Mouse (Mus musculus) CH12F3 (cell line): ENCODE data around the gene Dab2.

Experiments
- in situ Hi-C: fragments of 300-500 bp; cut with MboI; formaldehyde crosslinking; loops from 2 replicates; pipeline ENCODE4 v1.14.3; 2020; ENCODE audit warnings: low sequenced_read_pairs

The Dab2 gene

DNA sequence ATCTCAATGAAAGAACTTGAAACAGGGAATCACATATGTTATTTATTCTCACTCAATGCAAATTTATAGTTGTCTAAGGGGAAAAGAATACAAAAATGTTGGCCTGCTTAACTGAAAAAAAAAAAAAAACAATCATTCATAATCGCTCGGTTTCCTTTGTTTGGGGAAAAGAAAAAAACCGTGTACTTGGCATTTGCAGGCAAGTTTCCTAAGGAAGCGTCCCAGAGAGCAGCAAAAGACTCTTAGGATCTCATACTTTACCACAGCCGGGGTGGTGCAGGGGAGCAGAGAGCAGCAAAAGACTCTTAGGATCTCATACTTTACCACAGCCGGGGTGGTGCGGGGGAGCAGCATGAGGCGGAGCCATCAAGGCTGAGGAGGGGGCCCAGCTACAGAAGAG, 161.8 kb downstream of the Dab2 start:
- in situ Hi-C loops: no loop called here

DNA sequence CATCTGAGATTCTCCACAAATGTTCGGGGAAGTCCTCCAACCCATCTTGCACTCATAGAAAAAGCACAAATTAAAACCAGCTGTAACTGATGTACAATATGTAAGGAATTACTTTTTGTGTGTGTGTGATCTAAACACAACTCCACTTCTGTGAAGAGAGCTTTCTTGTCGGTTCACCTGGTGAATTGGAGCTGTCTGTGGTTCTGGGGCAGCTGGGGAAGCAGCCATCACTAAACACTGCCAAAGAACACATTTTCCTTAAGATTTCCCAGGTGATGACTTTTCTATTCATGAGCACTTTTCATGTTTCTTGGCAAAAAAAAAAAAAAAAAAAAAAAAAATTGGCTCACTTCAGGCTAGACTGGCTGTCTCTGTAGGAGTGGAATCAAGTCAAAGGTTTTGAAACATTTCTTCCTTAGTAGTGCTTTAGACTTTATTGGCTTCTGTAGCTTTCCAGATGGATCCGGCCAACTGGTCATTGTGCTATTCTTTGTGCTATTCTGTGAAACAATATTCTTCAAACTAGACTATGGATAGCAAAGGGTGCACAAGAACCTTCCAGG, 163.9 kb downstream of the Dab2 start:
- in situ Hi-C loops: no loop called here

DNA sequence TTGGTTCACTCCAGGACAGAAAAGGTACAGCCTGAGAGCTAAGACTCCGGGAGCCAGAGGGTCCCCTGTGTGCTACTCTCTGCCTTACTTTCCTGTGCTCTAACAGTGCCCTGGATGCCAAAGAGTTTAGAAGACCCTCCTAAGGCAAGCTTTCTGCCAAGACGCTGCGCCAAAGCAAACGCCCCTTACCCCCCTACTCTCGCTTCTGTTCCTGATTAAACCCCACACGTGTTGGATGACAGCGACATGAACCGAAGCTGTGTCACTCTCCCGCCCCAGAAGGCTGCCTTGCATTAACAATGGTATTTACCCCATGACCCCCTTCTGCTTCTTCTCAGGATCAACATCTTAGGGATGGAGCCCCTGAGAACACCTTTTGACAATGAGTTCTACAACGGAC, 167.4 kb downstream of the Dab2 start:
- in situ Hi-C loops: no loop called here

DNA sequence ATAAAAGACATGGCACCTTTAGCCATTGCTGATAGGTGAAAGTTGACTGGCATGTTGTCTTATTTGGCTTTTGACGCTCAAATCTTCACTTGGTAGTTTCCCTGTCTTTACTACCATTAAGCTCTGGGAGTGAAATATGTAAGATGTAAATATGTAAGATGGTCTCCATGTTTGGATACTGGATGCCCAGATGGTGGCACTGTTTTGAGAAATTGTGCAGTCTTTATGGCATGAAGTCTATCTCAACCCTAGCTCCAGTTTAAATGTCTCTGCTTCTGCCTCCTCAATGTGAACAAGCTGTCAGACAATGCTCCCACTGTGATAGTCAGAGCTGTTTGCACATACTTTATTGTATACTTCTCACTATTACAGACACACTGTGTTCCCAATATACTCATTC, 169.3 kb downstream of the Dab2 start:
- in situ Hi-C loops: no loop called here

DNA sequence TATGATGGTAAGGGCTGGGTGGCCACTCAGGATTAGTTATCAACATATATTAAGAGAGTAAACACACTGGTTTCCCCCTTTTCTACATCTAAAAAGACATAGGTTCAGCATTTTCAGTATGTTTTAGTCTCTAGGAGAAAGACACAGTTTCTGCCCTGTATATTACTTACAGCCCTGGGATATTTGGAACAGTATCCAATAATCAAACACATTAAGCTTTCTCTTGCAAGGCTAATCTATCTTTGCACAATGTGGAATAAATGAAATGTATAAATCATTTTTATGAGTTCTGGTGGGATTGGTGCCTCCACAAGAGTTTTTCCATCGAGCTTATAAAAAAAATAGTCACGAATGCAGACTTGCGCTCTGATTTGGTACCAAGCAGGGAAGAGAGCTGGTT, 169.8 kb downstream of the Dab2 start:
- in situ Hi-C loops: no loop called here

DNA sequence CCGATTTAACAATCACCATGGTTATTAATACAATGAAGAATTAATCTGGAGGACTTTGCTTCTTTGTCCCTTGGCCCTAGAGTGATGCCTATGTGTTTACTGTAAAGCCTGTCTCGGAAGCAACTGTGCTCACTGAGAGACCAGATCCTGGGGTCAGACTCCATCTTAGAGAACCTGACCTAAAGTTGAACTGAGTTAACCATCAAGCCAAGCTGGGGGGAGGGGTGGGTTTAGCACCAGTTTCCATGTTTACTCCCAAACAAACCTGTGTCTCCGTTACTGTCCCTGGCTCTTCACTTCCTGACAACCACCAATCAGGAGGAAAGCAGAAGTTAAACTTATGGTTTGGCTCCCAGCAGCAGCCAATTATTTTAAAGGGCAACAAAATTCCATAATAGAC, 184.0 kb downstream of the Dab2 start:
- in situ Hi-C loops: no loop called here
